Mouse (Mus musculus) liver, embryonic 11.5 days (tissue): ENCODE results near the gene Klhl36. TPM values are rescaled to one million over a fixed set of nuclear protein-coding genes. Genes with fewer than 3 reads are reported as not detected.

ENCODE experiments used
- ATAC-seq: fragments of 200-750 bp; cut with Nextera tagmentation; replicated peaks from 2 replicates; pipeline ENCODE4 v1.8.0; 2017; ENCODE audit warnings: moderate number of reproducible peaks, mild to moderate bottlenecking, moderate TSS enrichment, moderate library complexity; ENCODE audit not compliant: low FRiP score
- DNase-seq: peaks from one replicate; pipeline ENCODE4 v3.0.0-alpha.2; 2017; ENCODE audit warnings: low spot score
- H3K27ac ChIP-seq: fragments of 300-500 bp; sonication (generic); 2 replicates; pipeline ENCODE4 v1.5.1; 2014; ENCODE audit warnings: mild to moderate bottlenecking, low read depth, low read length, control low read depth
- H3K27me3 ChIP-seq: fragments of 300-500 bp; sonication (generic); replicated peaks from 2 replicates; pipeline ENCODE4 v1.6.1; 2014; ENCODE audit warnings: low read length, mixed read lengths; ENCODE audit not compliant: control insufficient read depth, insufficient read depth
- H3K36me3 ChIP-seq: fragments of 300-500 bp; sonication (generic); 2 replicates; pipeline ENCODE4 v1.6.1; 2014; ENCODE audit warnings: mild to moderate bottlenecking, low read length, moderate library complexity, mixed read lengths; ENCODE audit not compliant: control insufficient read depth, insufficient read depth
- H3K4me1 ChIP-seq: fragments of 300-500 bp; sonication (generic); replicated peaks from 2 replicates; pipeline ENCODE4 v1.6.1; 2014; ENCODE audit warnings: low read length, mixed read lengths; ENCODE audit not compliant: control insufficient read depth, insufficient read depth
- H3K4me2 ChIP-seq: fragments of 300-500 bp; sonication (generic); 2 replicates; pipeline ENCODE4 v1.6.1; 2014; ENCODE audit warnings: mild to moderate bottlenecking, control low read depth, moderate library complexity
- H3K4me3 ChIP-seq: fragments of 300-500 bp; sonication (generic); 2 replicates; pipeline ENCODE4 v1.5.1; 2014; ENCODE audit warnings: low read depth, low read length, control low read depth
- H3K9ac ChIP-seq: fragments of 300-500 bp; sonication (generic); 2 replicates; pipeline ENCODE4 v1.6.1; 2014; ENCODE audit warnings: low read depth, low read length, control low read depth
- H3K9me3 ChIP-seq: fragments of 300-500 bp; sonication (generic); 2 replicates; pipeline ENCODE4 v1.6.1; 2016; ENCODE audit warnings: low read length, inconsistent platforms, mixed read lengths; ENCODE audit not compliant: control insufficient read depth
- WGBS: fragments of 180-500 bp; shearing (Covaris S2); extraction: QIAGEN DNeasy Blood & Tissue Kit; methylation state at CpG from one replicate; pipeline ENCODE4 v1.1.7; 2014; 5-methylcytosine and 5-hydroxymethylcytosine counted together
- polyA plus RNA-seq: library from polyadenylated mRNA; unstranded; fragments of >200 nt; fragmentation: Nextera tagmentation; extraction: Ambion mirVana; gene quantifications from 2 replicates; pipeline ENCODE4 v1.2.1, GENCODE M21; 2014

The Klhl36 gene
- polyA plus RNA-seq, 1 experiment from 2014 or later = 9.1 TPM

DNA sequence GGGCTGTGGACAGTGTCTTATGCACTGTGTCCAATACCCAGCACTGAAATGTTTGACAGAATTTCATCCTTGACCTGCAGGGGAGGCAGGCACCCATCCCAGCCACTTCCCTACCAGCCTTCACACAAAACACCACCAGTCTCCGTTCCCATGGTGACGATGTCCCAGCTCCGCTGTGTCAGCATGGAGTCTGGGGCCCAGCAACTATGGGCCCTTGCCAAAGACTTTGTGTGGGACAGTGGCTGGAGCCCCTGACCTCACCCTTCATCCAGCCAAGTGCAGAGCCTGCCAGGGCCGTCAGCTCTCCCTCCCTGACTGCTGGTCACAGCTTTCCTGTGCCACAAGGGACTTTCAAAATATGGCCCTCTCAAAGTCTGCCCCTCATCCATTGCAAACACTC is 38.0 kb upstream of the Klhl36 start:
- no peak for DNase-seq
- ATAC-seq = no peak
- H3K9ac ChIP-seq = no peak overlapping the region
- no peaks in the 10 kb centered on the region for H3K9me3 ChIP-seq
- peaks cover 11% of the 10 kb centered on the region for H3K36me3 ChIP-seq
- WGBS = 69% methylated on average over 4 of the region's 4 CpGs
- H3K4me2 ChIP-seq = no peak overlapping the region
- no peak overlapping the region for H3K4me3 ChIP-seq
- H3K27me3 ChIP-seq = no peaks in the 10 kb centered on the region
- H3K27ac ChIP-seq = no peak overlapping the region
- peaks cover 38% of the 10 kb centered on the region for H3K4me1 ChIP-seq

DNA sequence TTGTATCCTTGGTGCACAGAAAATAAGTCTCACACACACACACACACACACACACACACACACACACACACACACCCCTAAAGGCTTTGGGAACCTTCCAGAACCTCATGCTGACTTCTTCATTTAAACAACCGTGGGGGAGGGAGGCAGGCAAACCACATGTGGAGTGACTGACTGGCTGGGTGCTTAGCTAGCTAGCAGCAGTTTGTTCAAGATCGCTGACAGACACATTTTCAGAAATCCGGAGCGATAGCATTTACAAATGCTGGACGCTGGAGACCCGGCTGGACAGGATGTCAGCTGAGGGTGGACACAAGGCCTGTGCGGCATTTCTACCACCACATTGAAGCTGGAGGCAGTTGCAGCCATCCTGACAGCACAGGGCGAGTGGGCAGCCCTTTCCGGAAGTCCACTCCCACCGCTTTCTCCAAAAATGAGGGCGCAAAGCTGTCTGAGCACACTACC is 37.2 kb upstream of the Klhl36 start:
- H3K4me2 ChIP-seq = no peak overlapping the region
- H3K36me3 ChIP-seq = peaks cover 9% of the 10 kb centered on the region
- ATAC-seq (no peak), DNase-seq (no peak)
- no peaks in the 10 kb centered on the region for H3K27me3 ChIP-seq
- H3K4me1 ChIP-seq = peaks cover 42% of the 10 kb centered on the region
- H3K4me3 ChIP-seq = no peak overlapping the region
- H3K9me3 ChIP-seq = no peaks in the 10 kb centered on the region
- WGBS = 65% methylated on average over 11 of the region's 11 CpGs
- no peak overlapping the region for H3K9ac ChIP-seq
- H3K27ac ChIP-seq = peak overlapping the region; percentile 43; the same call in 1 of the 2 replicates

DNA sequence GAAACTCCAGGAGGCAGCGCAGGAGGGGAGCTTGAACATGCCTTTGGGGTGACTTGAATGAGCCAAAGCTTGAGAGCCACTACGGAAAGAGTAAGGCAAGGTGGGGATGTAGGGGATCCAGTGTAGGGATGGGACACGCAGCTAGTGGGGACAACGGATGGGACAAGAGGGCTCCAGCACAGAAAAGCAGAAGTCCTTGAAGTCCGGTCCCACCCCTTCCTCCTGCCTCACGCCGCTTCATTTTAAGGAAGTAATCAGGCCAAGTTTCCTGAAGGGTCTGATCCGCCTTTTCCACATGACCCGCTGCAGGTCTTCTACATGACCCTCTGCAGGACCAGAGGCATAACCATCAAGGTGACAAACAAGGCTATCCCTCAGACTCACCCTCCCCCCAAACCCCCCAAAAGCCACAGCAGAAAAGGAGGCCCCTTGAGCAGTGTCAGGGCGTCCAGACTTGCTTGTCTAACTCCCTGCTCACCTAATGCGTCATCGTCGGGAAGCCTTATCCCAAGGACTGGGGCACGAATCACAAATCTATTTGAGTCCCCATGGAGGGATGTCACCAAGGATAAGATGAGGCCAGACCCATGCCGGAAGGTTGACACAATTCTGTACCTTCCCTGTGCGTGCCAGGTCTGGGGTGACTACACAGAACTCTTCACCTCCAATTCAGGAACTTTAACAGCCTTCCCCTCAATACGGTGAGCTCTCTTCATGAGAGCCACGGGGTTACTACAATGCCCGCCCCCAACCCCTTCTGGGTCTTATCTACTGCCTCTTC is 35.9 kb upstream of the Klhl36 start:
- no peak for ATAC-seq
- Histone ChIP-seq H3K9me3 (no peaks in the 10 kb centered on the region), H3K27me3 (no peaks in the 10 kb centered on the region), H3K4me3 (no peak overlapping the region), H3K36me3 (peaks cover 4% of the 10 kb centered on the region), H3K4me2 (peak overlapping the region; percentile 47), H3K27ac (peak overlapping the region; percentile 59; the same call in 1 of the 2 replicates), H3K9ac (peak overlapping the region; percentile 12; the same call in 1 of the 2 replicates), H3K4me1 (peaks cover 55% of the 10 kb centered on the region)
- 38% methylated on average over 19 of the region's 19 CpGs for WGBS
- no peak for DNase-seq

DNA sequence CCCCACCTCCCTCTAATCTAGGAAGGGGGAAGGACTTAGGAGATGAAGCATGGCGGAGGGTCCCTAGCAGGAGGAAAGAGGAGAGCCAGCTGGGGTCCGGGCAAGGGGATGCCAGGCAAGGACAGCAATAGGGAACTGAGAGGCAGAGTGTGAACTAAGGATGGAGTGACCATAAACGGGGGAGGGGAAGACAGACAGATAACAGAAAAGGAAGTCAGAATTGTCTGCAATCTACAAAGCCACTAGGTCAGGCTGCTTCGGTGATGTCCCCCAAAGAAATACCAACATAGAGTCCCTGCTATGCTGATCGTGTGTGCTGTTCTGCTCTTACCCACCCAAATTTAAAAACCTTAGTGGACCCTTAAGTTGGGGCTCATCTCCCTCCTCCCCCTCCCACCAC is 35.1 kb upstream of the Klhl36 start:
- Histone ChIP-seq H3K9me3 (no peaks in the 10 kb centered on the region), H3K4me3 (no peak overlapping the region), H3K27ac (peak overlapping the region; percentile 59), H3K4me1 (peaks cover 63% of the 10 kb centered on the region), H3K9ac (no peak overlapping the region), H3K4me2 (peak overlapping the region; percentile 47), H3K27me3 (no peaks in the 10 kb centered on the region), H3K36me3 (no peaks in the 10 kb centered on the region)
- DNase-seq (no peak), ATAC-seq (no peak)
- 33% methylated on average over 5 of the region's 5 CpGs for WGBS

DNA sequence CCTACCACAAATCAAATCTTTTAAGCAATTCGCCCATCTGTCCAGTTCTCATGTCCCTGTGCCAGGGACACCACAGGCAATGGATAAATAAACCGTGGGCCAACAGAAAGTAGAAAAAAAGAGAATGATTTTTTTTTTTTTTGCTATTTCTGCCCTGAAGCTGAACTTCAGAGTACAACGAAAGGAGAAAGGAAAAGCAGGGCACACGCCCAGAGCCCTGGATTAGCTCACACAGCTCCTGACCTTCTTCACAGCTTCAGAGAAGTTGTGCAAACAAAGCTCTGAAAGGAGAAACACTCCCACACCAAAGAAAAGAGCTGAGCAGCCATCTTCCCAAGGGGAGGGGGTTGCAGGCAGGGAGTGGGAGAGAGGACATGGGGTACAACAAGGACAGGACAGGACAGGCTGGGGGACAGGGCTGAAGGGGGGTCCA is 34.3 kb upstream of the Klhl36 start:
- DNase-seq (no peak), ATAC-seq (no peak)
- peak overlapping the region; percentile 59 for H3K27ac ChIP-seq
- peaks cover 71% of the 10 kb centered on the region for H3K4me1 ChIP-seq
- WGBS = 40% methylated on average over 4 of the region's 4 CpGs
- peak overlapping the region; percentile 47; the same call in 1 of the 2 replicates for H3K4me2 ChIP-seq
- H3K9ac ChIP-seq = no peak overlapping the region
- H3K36me3 ChIP-seq = no peaks in the 10 kb centered on the region
- no peak overlapping the region for H3K4me3 ChIP-seq
- no peaks in the 10 kb centered on the region for H3K27me3 ChIP-seq
- no peaks in the 10 kb centered on the region for H3K9me3 ChIP-seq

DNA sequence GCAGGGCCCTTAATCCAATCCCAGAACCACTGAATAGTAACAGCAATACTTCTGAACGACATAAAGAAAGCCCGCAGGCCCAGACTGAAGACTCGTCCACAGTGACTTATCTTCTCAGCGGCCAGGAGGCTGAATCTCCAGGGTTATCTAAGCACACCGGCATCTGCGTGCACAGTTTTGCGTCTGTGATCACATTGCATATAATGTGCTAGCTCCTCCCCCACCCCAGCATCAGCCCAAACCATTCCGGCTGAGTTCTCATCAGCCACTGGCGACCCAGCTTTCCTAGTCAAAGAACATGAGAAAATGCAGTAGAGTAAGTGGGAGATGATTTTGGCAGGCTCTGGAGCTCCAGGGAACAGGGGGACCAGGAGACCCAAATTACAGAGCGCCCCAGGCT is 33.1 kb upstream of the Klhl36 start:
- Histone ChIP-seq H3K4me1 (peaks cover 83% of the 10 kb centered on the region), H3K9ac (no peak overlapping the region), H3K4me3 (no peak overlapping the region), H3K27me3 (no peaks in the 10 kb centered on the region), H3K27ac (no peak overlapping the region), H3K4me2 (peak overlapping the region; percentile 22; the same call in 1 of the 2 replicates), H3K36me3 (no peaks in the 10 kb centered on the region), H3K9me3 (no peaks in the 10 kb centered on the region)
- no peak for DNase-seq
- peak; percentile 43; the same call in 1 of the 2 replicates for ATAC-seq
- 37% methylated on average over 10 of the region's 10 CpGs for WGBS

DNA sequence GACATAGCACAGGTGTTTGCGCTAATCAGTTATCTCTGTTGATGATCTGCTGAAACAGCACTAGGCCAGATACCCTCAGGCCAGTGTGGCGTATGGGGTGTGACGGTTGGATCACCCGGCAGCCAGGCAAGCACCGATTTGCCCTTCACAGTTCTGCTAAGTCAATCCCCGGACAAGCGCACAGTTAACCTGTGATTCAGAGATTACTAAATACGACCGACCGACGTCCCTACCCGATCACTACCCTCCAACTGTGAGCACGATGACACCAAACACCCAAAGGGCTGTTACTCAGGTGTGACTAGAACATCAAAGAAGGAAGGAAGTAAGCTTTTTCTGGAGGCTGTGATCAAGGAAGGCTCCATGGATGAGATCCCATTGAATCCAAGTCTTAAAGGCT is 32.6 kb upstream of the Klhl36 start:
- Histone ChIP-seq H3K36me3 (no peaks in the 10 kb centered on the region), H3K9ac (no peak overlapping the region), H3K4me3 (no peak overlapping the region), H3K4me2 (peak overlapping the region; percentile 22; the same call in 1 of the 2 replicates), H3K9me3 (no peaks in the 10 kb centered on the region), H3K4me1 (peaks cover 83% of the 10 kb centered on the region), H3K27me3 (no peaks in the 10 kb centered on the region), H3K27ac (no peak overlapping the region; the same call in 1 of the 2 replicates)
- 58% methylated on average over 13 of the region's 13 CpGs for WGBS
- no peak for ATAC-seq
- no peak for DNase-seq

DNA sequence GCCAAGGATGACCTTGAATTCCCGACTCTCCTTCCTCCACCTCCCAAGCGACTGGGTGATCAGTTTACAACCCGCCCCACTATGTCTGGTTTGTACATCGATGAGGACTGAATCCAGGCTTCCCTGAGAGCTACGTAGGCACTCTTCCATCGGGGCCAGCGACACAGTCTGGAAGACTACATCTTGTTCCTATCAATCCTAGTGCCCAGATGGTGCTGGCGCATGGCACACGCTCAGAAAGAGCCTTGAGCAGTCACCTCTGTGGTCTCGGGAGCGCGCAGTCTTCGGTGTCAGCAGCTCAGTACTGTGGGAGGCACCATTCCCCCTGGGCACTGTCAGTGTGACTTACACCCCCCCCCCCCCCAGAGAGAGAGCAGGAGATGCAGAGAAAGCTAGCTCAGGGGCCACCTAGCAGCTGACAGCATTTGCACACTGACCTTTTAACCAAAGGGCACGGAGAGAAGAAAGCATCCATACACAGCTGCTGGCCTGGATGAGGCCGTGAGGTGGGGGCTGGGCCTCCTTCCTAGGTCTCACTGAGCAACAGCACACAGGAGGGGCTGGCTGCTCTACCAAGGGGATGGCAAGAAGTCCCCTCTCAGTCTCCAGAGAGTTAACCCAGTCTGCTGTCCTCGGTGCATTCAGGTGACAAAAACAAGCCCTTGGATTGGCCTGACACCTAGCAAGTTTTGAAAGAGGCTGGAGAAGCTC is 32.0 kb upstream of the Klhl36 start:
- DNase-seq = no peak
- WGBS = 70% methylated on average over 16 of the region's 16 CpGs
- Histone ChIP-seq H3K9me3 (no peaks in the 10 kb centered on the region), H3K36me3 (peaks cover 2% of the 10 kb centered on the region; the same call in 1 of the 2 replicates), H3K4me3 (no peak overlapping the region), H3K27me3 (no peaks in the 10 kb centered on the region), H3K9ac (no peak overlapping the region), H3K4me1 (peaks cover 87% of the 10 kb centered on the region), H3K27ac (no peak overlapping the region; the same call in 1 of the 2 replicates), H3K4me2 (no peak overlapping the region; the same call in 1 of the 2 replicates)
- ATAC-seq = no peak
